Mouse (Mus musculus): ENCODE results near the gene Pcp4l1. TPM values are rescaled to one million over a fixed set of nuclear protein-coding genes. Genes with fewer than 3 reads are reported as not detected.

The Pcp4l1 gene
- 1 to 10 TPM in 1 of 2 experiments, under 1 TPM in 1; 0.29 to 1.4 TPM for total RNA-seq (2023)

DNA sequence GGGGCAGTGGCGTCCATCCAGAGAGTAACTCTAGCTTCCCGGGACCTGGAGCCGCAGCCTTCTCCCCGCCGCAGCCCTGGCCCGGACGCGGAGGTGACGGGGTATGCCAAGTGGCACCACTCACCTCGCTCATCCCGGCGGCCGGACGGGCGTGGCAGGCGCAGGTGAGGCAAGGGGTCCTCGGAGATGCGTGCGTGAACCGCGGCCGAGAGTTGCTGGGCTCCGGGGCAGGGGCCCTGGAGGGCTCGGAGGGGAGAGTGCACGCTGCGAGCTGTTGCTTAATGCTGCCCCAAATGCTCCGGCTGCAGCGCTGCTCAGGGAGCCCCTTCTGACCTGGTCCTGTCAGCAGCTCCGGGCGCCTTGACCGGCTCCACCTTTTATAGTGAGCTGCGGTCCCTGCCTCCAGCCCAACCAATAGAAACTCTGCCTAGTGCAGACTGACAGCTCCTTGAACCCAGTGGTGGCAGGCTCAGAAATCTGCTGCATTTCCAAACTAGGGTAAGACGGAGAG is at the start of gene Pcp4l1:
Gene Pcp4l1, minus strand, starts transcription at position 382 of the 511 bp plus-strand sequence.

DNA sequence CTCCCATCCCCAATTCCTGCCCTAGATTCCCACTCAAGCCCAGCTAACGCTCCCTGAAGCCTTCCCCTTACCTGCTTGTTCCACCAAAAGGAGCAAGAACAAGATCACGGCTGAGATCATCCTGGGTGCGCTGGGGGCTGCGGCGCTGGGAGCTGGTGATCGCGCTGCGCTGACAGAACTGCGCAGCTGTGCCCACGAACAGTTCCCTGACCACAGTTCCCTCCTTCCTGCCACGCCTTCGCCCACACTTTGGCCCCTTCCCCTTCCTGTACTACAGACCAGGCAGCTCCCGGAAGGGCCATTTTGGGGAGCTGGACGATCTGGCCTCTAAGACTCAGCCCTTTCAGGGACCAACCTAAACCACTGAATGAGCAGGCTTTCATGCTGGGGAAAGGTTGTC is 38.1 kb upstream of the Pcp4l1 start, which contains the start of gene Fcer1g:
Gene Fcer1g, minus strand, starts transcription at position 240 of the 400 bp plus-strand sequence.

DNA sequence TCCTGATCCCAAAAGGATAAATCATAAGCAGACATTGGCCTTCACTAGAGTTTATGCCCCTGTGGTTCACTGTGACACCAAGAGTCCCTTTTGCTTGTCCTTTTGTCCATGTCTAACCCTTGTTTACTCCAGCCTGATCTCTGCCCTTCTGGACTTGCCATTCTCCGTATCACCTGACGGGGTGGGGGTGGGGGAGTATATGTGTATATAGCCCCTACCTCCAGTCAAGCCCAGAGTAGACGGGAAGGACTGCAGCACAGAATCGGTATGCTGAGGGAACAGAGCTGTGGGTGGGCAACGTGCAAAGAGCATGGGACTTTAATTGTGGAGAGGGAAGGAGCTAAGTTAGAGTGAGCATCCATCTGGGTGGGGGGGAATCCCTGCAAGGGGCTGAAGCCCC is 28.8 kb upstream of the Pcp4l1 start, which contains the start of gene Apoa2:
Gene Apoa2, plus strand, starts transcription at position 198 of the 400 bp plus-strand sequence.

DNA sequence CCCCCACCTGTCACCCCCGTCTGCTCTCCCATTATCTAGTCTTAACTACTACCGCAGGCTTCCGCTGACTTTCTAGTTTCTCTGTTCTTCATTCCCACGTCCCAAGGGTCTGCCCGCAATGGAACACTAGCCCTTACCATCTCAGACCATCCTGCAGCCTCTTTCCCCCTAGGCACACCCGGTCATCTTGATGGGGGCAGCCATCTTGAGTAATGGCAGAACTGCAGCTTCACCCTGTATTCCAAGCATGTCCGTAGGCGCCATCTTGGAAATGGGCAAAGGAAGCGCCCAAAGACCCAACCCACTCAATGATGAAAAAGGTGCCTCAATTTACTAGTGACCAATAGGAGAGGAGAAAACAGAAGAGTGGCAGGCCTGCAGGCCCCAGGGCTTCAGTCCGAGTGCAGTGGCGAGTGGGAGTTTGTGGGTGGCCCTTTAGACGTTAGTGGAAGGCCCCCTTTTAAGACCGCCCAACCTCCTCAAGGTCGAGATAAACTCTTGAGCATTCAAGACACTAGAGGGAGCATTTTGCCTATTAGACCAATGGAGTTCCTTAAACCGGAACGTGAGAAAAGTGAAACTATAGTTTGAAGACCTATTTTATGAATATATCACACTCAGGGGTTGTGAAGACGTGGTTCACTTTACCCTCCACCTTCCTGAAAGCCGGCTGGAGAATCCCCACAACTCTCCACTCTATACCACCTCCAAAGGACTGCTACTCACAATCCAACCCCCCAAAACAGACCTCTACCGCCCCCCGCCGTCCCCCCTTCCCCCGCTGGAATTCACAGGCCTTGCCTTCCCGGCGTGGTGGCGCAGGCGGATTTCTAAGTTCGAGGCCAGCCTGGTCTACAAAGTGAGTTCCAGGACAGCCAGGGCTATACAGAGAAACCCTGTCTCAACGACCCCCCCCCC is 26.4 kb upstream of the Pcp4l1 start, which contains the start of gene Tomm40l:
Gene Tomm40l, minus strand, starts transcription at position 277 of the 918 bp plus-strand sequence.

DNA sequence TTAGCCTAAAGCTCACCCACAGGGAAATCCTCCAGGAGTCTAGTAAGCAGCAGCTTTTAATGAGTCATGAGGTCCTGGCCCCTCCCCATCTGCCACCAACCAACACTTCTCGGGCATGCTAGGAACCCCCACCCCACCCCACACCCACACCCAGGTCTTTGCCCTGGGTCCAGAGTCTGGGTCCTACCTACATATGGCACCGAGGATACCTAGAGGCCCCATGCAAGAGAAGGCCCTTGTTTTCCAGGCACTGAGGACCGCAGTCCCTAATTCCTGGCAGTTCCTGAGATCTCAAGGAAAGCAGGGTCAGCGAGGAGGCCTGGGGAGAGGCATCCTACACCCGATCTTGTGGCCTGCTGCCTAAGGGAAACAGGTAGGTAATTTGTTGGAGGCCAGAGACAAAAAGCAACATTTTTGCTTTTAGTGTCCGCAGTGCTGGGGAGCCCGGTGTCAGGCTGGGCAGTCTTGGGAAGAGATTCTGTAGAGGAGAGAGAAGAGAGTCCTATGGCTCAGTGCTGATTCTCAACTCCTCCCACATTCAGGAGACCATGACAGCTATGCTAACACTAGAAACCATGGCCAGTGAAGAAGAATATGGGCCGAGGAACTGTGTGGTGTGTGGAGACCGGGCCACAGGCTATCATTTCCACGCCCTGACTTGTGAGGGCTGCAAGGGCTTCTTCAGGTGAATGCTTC is 17.9 kb upstream of the Pcp4l1 start, which contains the start of gene Nr1i3:
Gene Nr1i3, plus strand, starts transcription at position 170 of the 696 bp plus-strand sequence.

DNA sequence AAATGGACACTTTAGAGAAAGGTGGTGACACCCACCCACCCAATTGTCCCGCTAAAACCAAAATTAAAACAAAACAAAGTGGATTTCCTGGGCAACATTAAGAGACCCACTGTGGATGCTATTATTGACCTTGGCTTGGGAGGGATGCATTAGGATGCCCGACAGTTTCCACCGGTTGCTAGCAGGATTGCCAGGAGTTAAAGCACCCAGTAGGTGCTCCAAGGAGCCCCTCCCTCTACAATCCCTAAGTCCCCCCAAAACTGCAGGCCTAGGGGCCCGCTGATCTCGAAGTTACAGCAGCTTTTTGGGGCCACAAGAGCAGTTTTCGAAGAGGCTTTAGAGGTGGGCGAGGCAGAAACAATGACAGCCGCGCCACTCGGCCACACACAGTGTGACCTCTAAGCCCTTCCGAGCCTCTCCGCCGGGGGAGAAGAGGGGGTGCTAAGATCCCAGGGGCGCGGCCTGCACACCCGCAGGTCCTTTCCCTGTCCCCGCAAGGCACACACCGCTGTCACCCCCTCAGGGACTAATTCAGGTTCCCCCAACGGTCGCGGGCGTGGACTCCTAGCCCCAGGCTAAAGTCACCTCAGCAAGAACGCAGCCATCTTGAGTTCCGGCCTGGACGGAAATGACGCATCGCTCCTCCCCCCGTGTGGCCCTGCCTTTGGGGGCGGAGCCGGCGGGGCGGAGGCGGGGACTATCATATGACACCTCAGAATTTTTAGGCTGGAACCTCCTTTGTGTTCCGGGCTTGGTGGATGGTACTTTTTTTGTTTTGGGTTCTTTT is 45.9 kb downstream of the Pcp4l1 start, which contains the start of the genes Sdhc and Mpz:
Gene Sdhc, minus strand, starts transcription at position 630 of the 787 bp plus-strand sequence.
Gene Mpz, plus strand, starts transcription at position 738 of the 787 bp plus-strand sequence.

Other genes starting within 250 kb of the Pcp4l1 start
- gene Fcgr2b, start 219.7 kb downstream of the Pcp4l1 start, total RNA-seq (2023) = 10 to 100 TPM; 96.5 to 99.9 TPM
- gene Fcgr4, start 177.3 kb downstream of the Pcp4l1 start, total RNA-seq (2023) = 10 to 100 TPM; 75.9 to 81.5 TPM
- gene Fcgr3, start 131.3 kb downstream of the Pcp4l1 start, total RNA-seq (2023) = 100 to 1,000 TPM; 411 to 427 TPM
- under 1 TPM; 0.67 to 0.73 TPM for gene Cfap126, start 82.3 kb downstream of the Pcp4l1 start, total RNA-seq (2023)
- gene Sdhc, start 45.7 kb downstream of the Pcp4l1 start, total RNA-seq (2023) = 100 to 1,000 TPM in 1 of 2 experiments, 10 to 100 TPM in 1; 76.6 to 106 TPM
- not detected for gene Mpz, start 45.6 kb downstream of the Pcp4l1 start, total RNA-seq (2023)
- gene Nr1i3, start 17.7 kb upstream of the Pcp4l1 start, total RNA-seq (2023) = not detected
- gene Tomm40l, start 26.2 kb upstream of the Pcp4l1 start, total RNA-seq (2023) = 10 to 100 TPM; 11.9 to 16.4 TPM
- under 1 TPM in 1 of 2 experiments, not detected in 1; 0.89 TPM for gene Apoa2, start 28.8 kb upstream of the Pcp4l1 start, total RNA-seq (2023)
- 1,000 to 10,000 TPM; 1,085 to 1,124 TPM for gene Fcer1g, start 38.1 kb upstream of the Pcp4l1 start, total RNA-seq (2023)
- not detected for gene Adamts4, start 54.2 kb upstream of the Pcp4l1 start, total RNA-seq (2023)
- gene Ndufs2, start 55.1 kb upstream of the Pcp4l1 start, total RNA-seq (2023) = 10 to 100 TPM; 84.6 to 99.7 TPM
- gene B4galt3, start 74.1 kb upstream of the Pcp4l1 start, total RNA-seq (2023) = 100 to 1,000 TPM; 120 to 134 TPM
- gene Ppox, start 84.9 kb upstream of the Pcp4l1 start, total RNA-seq (2023) = 10 to 100 TPM; 69.2 to 78.0 TPM
- gene Usp21, start 91.7 kb upstream of the Pcp4l1 start, total RNA-seq (2023) = 10 to 100 TPM; 29.5 to 31.1 TPM
- 10 to 100 TPM; 47.2 to 51.2 TPM for gene Ufc1, start 98.8 kb upstream of the Pcp4l1 start, total RNA-seq (2023)
- 10 to 100 TPM; 23.5 to 25.8 TPM for gene Dedd, start 132.9 kb upstream of the Pcp4l1 start, total RNA-seq (2023)
- gene Nit1, start 149.4 kb upstream of the Pcp4l1 start, total RNA-seq (2023) = 10 to 100 TPM; 18.9 to 24.2 TPM
- gene Pfdn2, start 149.4 kb upstream of the Pcp4l1 start, total RNA-seq (2023) = 10 to 100 TPM; 27.1 to 34.4 TPM
- gene Klhdc9, start 164.5 kb upstream of the Pcp4l1 start, total RNA-seq (2023) = under 1 TPM; 0.22 to 0.40 TPM
- 1 to 10 TPM; 2.0 to 2.2 TPM for gene Nectin4, start 173.8 kb upstream of the Pcp4l1 start, total RNA-seq (2023)
- 100 to 1,000 TPM; 245 to 251 TPM for gene Arhgap30, start 192.7 kb upstream of the Pcp4l1 start, total RNA-seq (2023)
- gene Usf1, start 215.0 kb upstream of the Pcp4l1 start, total RNA-seq (2023) = 100 to 1,000 TPM in 1 of 2 experiments, 10 to 100 TPM in 1; 85.6 to 108 TPM
- gene Tstd1, start 222.6 kb upstream of the Pcp4l1 start, total RNA-seq (2023) = 1 to 10 TPM; 4.4 TPM
- gene F11r, start 241.3 kb upstream of the Pcp4l1 start, total RNA-seq (2023) = under 1 TPM; 0.20 to 0.31 TPM